Mouse (Mus musculus): Measurements from ENCODE around the gene Cnmd. TPM values are rescaled to one million over a fixed set of nuclear protein-coding genes. Genes with fewer than 3 reads are reported as not detected.

Cnmd gene
- polyA plus RNA-seq, 1 experiment from 2014 or later: 2.8 TPM

GRCm38 (mm10) chr14:79589401-79589800 lies 72.6 kb downstream of the Cnmd start:
- no peak for ATAC-seq
- Histone ChIP-seq H3K9me3 (ENCODE audit: control insufficient read depth, low read length) (no peaks in the 10 kb centered on the region), H3K36me3 (ENCODE audit: control insufficient read depth, insufficient read depth, low read length) (no peaks in the 10 kb centered on the region), H3K27me3 (replicated peaks; ENCODE audit: control insufficient read depth, insufficient read depth, low read length) (no peaks in the 10 kb centered on the region), H3K9ac (ENCODE audit: low read depth, low read length) (no peak overlapping the region), H3K4me1 (ENCODE audit: control insufficient read depth, insufficient read depth, low read depth, low read length) (peaks cover 20% of the 10 kb centered on the region), H3K4me3 (ENCODE audit: low read length) (no peak overlapping the region), H3K27ac (ENCODE audit: low read depth, low read length) (no peak overlapping the region), H3K4me2 (ENCODE audit: low read length) (no peak overlapping the region; the same call in 1 of the 2 replicates)
- 91% methylated on average over 6 of the region's 6 CpGs for WGBS

GRCm38 (mm10) chr14:79588534-79588951 lies 73.4 kb downstream of the Cnmd start:
- Histone ChIP-seq H3K27me3 (replicated peaks; ENCODE audit: control insufficient read depth, insufficient read depth, low read length) (no peaks in the 10 kb centered on the region), H3K9ac (ENCODE audit: low read depth, low read length) (peak overlapping the region; percentile 73), H3K27ac (ENCODE audit: low read depth, low read length) (no peak overlapping the region), H3K36me3 (ENCODE audit: control insufficient read depth, insufficient read depth, low read length) (no peaks in the 10 kb centered on the region), H3K9me3 (ENCODE audit: control insufficient read depth, low read length) (no peaks in the 10 kb centered on the region), H3K4me1 (ENCODE audit: control insufficient read depth, insufficient read depth, low read depth, low read length) (peaks cover 20% of the 10 kb centered on the region), H3K4me3 (ENCODE audit: low read length) (peak overlapping the region; percentile 73), H3K4me2 (ENCODE audit: low read length) (peak overlapping the region; percentile 69)
- no peak for ATAC-seq
- WGBS: 85% methylated on average over 9 of the region's 9 CpGs

- H3K36me3 ChIP-seq (ENCODE audit: control insufficient read depth, insufficient read depth, low read length): no peaks in the 10 kb centered on the region
- H3K27ac ChIP-seq (ENCODE audit: low read depth, low read length): peak overlapping the region; percentile 99
- WGBS: under 1% methylated on average over 9 of the region's 9 CpGs
- H3K9me3 ChIP-seq (ENCODE audit: control insufficient read depth, low read length): no peaks in the 10 kb centered on the region
- no peaks in the 10 kb centered on the region for H3K27me3 ChIP-seq (replicated peaks; ENCODE audit: control insufficient read depth, insufficient read depth, low read length)
- H3K4me2 ChIP-seq (ENCODE audit: low read length): peak overlapping the region; percentile 69
- peak; percentile 38 for ATAC-seq
- peak overlapping the region; percentile 73 for H3K9ac ChIP-seq (ENCODE audit: low read depth, low read length)
- H3K4me3 ChIP-seq (ENCODE audit: low read length): peak overlapping the region; percentile 73
- peaks cover 20% of the 10 kb centered on the region for H3K4me1 ChIP-seq (ENCODE audit: control insufficient read depth, insufficient read depth, low read depth, low read length)
Observed at GRCm38 (mm10) chr14:79587852-79588229, 74.1 kb downstream of the Cnmd start.

Other genes starting within 250 kb of the Cnmd start
- gene Kbtbd7, start 235.7 kb downstream of the Cnmd start, polyA plus RNA-seq (2015; fragmentation: Nextera tagmentation; extraction: Ambion mirVana): 16.2 and 20.1 TPM in 2 replicates
- 1.6 and 2.0 TPM in 2 replicates for gene Kbtbd6, start 210.3 kb downstream of the Cnmd start, polyA plus RNA-seq (2015; fragmentation: Nextera tagmentation; extraction: Ambion mirVana)
- gene Elf1, start 181.0 kb downstream of the Cnmd start, polyA plus RNA-seq (2015; fragmentation: Nextera tagmentation; extraction: Ambion mirVana): 1.7 and 2.4 TPM in 2 replicates
- gene Wbp4, start 180.7 kb downstream of the Cnmd start, polyA plus RNA-seq (2015; fragmentation: Nextera tagmentation; extraction: Ambion mirVana): 38.7 and 38.9 TPM in 2 replicates
- 91.2 and 98.6 TPM in 2 replicates for gene Sugt1, start 74.5 kb downstream of the Cnmd start, polyA plus RNA-seq (2015; fragmentation: Nextera tagmentation; extraction: Ambion mirVana)
- gene Pcdh8, start 109.1 kb upstream of the Cnmd start, polyA plus RNA-seq (2015; fragmentation: Nextera tagmentation; extraction: Ambion mirVana): 35.7 and 42.8 TPM in 2 replicates

Data from hindbrain, embryonic 16.5 days (tissue).